Mouse (Mus musculus) hindbrain, embryonic 14.5 days (tissue): ENCODE measurements at regions not wholly inside any gene's neighbourhood (a gene's known extent, or its start where the extent isn't known, plus 50 kb on each side); places are given as distances from the start of the nearest gene placed in this dataset.

Experiments used
- ATAC-seq: fragments of 200-750 bp; cut with Nextera tagmentation; 2 replicates; pipeline ENCODE4 v1.8.0; 2017; ENCODE audit warnings: moderate number of reproducible peaks, mild to moderate bottlenecking, moderate TSS enrichment, moderate library complexity; ENCODE audit not compliant: low FRiP score
- DNase-seq: peaks from one replicate; pipeline ENCODE4 v3.0.0-alpha.2; 2015; ENCODE audit warnings: low spot score
- H3K27ac ChIP-seq: fragments of 300-500 bp; sonication (generic); 2 replicates; pipeline ENCODE4 v1.5.1; 2014; ENCODE audit warnings: mild to moderate bottlenecking, moderate library complexity
- H3K27me3 ChIP-seq: fragments of 300-500 bp; sonication (generic); 2 replicates; pipeline ENCODE4 v1.6.1; 2014; ENCODE audit warnings: mild to moderate bottlenecking, low read length, mixed read lengths; ENCODE audit not compliant: control insufficient read depth, insufficient read depth
- H3K36me3 ChIP-seq: fragments of 300-500 bp; sonication (generic); replicated peaks from 2 replicates; pipeline ENCODE4 v1.6.1; 2014; ENCODE audit not compliant: control insufficient read depth, insufficient read depth
- H3K4me1 ChIP-seq: fragments of 300-500 bp; sonication (generic); replicated peaks from 2 replicates; pipeline ENCODE4 v1.6.1; 2014; ENCODE audit warnings: antibody characterized with exemption, low read length, mixed read lengths; ENCODE audit not compliant: control insufficient read depth, insufficient read depth
- H3K4me2 ChIP-seq: fragments of 300-500 bp; sonication (generic); replicated peaks from 2 replicates; pipeline ENCODE4 v1.6.1; 2014; ENCODE audit warnings: mild to moderate bottlenecking, moderate library complexity
- H3K4me3 ChIP-seq: fragments of 300-500 bp; sonication (generic); replicated peaks from 2 replicates; pipeline ENCODE4 v1.5.1; 2014; ENCODE audit warnings: mild to moderate bottlenecking, low read length
- H3K9ac ChIP-seq: fragments of 300-500 bp; sonication (generic); 2 replicates; pipeline ENCODE4 v1.6.1; 2014
- H3K9me3 ChIP-seq: fragments of 300-500 bp; sonication (generic); 2 replicates; pipeline ENCODE4 v1.6.1; 2016; ENCODE audit warnings: low read length; ENCODE audit not compliant: control insufficient read depth
- WGBS: fragments of 180-500 bp; shearing (Covaris S2); extraction: QIAGEN DNeasy Blood & Tissue Kit; methylation state at CpG from one replicate; pipeline ENCODE4 v1.1.7; 2014; 5-methylcytosine and 5-hydroxymethylcytosine counted together

GRCm38 (mm10) chr1:83723096-83723495, 315.1 kb upstream of the Sphkap start:
- Histone ChIP-seq H3K36me3 (no peaks in the 10 kb centered on the region), H3K4me1 (no peaks in the 10 kb centered on the region), H3K27me3 (no peaks in the 10 kb centered on the region), H3K9ac (no peak overlapping the region), H3K4me2 (no peak overlapping the region), H3K4me3 (no peak overlapping the region), H3K9me3 (no peaks in the 10 kb centered on the region), H3K27ac (no peak overlapping the region)
- 79% methylated on average over 1 of the region's 1 CpGs for WGBS
- ATAC-seq (no peak), DNase-seq (no peak)

GRCm38 (mm10) chr1:83720166-83720565, 312.2 kb upstream of the Sphkap start:
- DNase-seq (no peak), ATAC-seq (no peak)
- H3K4me2 ChIP-seq, result no peak overlapping the region
- H3K9ac ChIP-seq, result no peak overlapping the region
- no peak overlapping the region for H3K27ac ChIP-seq
- H3K4me3 ChIP-seq, result no peak overlapping the region
- H3K27me3 ChIP-seq, result no peaks in the 10 kb centered on the region
- no peaks in the 10 kb centered on the region for H3K9me3 ChIP-seq
- no peaks in the 10 kb centered on the region for H3K36me3 ChIP-seq
- no peaks in the 10 kb centered on the region for H3K4me1 ChIP-seq
- WGBS, result 89% methylated on average over 1 of the region's 1 CpGs

- Histone ChIP-seq H3K4me1 (no peaks in the 10 kb centered on the region), H3K4me3 (no peak overlapping the region), H3K27ac (no peak overlapping the region), H3K27me3 (no peaks in the 10 kb centered on the region), H3K36me3 (no peaks in the 10 kb centered on the region), H3K4me2 (no peak overlapping the region), H3K9ac (no peak overlapping the region), H3K9me3 (no peaks in the 10 kb centered on the region)
- ATAC-seq, result no peak
- peak; percentile 85 for DNase-seq
- 0% methylated on average over 1 of the region's 1 CpGs for WGBS
These were observed 309.1 kb upstream of the Sphkap start for GRCm38 (mm10) chr1:83717056-83717455.

GRCm38 (mm10) chr1:83701696-83702404, 293.9 kb upstream of the Sphkap start:
- no peak overlapping the region for H3K4me3 ChIP-seq
- no peak overlapping the region for H3K4me2 ChIP-seq
- ATAC-seq (no peak), DNase-seq (no peak)
- no peaks in the 10 kb centered on the region for H3K27me3 ChIP-seq
- no peaks in the 10 kb centered on the region for H3K4me1 ChIP-seq
- H3K27ac ChIP-seq, result no peak overlapping the region
- H3K36me3 ChIP-seq, result no peaks in the 10 kb centered on the region
- no peak overlapping the region for H3K9ac ChIP-seq
- 72% methylated on average over 6 of the region's 6 CpGs for WGBS
- no peaks in the 10 kb centered on the region for H3K9me3 ChIP-seq

- ATAC-seq, result peak; percentile 72; the same call in 1 of the 2 replicates
These were observed 289.4 kb upstream of the Sphkap start for GRCm38 (mm10) chr1:83697422-83697821.

GRCm38 (mm10) chr1:83685221-83685620, 277.2 kb upstream of the Sphkap start:
- Histone ChIP-seq H3K4me3 (no peak overlapping the region), H3K27ac (no peak overlapping the region), H3K36me3 (no peaks in the 10 kb centered on the region), H3K4me2 (no peak overlapping the region), H3K9ac (no peak overlapping the region), H3K27me3 (no peaks in the 10 kb centered on the region), H3K9me3 (0 out of 2 replicates have a peak, but pooled peaks cover 3% of the 10 kb centered on the region), H3K4me1 (no peaks in the 10 kb centered on the region)
- no peak for DNase-seq
- WGBS, result 85% methylated on average over 3 of the region's 3 CpGs
- ATAC-seq, result no peak

More at GRCm38 (mm10) chr1:83697422-83697821, 289.4 kb upstream of the Sphkap start:
- Histone ChIP-seq H3K4me1 (no peaks in the 10 kb centered on the region), H3K9ac (no peak overlapping the region), H3K27ac (no peak overlapping the region), H3K36me3 (no peaks in the 10 kb centered on the region), H3K27me3 (no peaks in the 10 kb centered on the region), H3K9me3 (no peaks in the 10 kb centered on the region), H3K4me2 (no peak overlapping the region), H3K4me3 (no peak overlapping the region)
- DNase-seq, result peak; percentile 53
- WGBS, result 23% methylated on average over 6 of the region's 6 CpGs

GRCm38 (mm10) chr1:83665326-83665725, 257.3 kb upstream of the Sphkap start:
- Histone ChIP-seq H3K9ac (no peak overlapping the region), H3K4me1 (no peaks in the 10 kb centered on the region), H3K9me3 (no peaks in the 10 kb centered on the region), H3K27ac (no peak overlapping the region), H3K27me3 (no peaks in the 10 kb centered on the region), H3K4me3 (no peak overlapping the region), H3K36me3 (no peaks in the 10 kb centered on the region), H3K4me2 (no peak overlapping the region)
- 97% methylated on average over 2 of the region's 2 CpGs for WGBS
- ATAC-seq (no peak), DNase-seq (no peak)

- Histone ChIP-seq H3K9me3 (no peaks in the 10 kb centered on the region), H3K9ac (no peak overlapping the region), H3K27me3 (no peaks in the 10 kb centered on the region), H3K4me3 (no peak overlapping the region), H3K4me1 (no peaks in the 10 kb centered on the region), H3K27ac (no peak overlapping the region), H3K4me2 (no peak overlapping the region), H3K36me3 (no peaks in the 10 kb centered on the region)
- ATAC-seq (peak; percentile 66; the same call in 1 of the 2 replicates), DNase-seq (no peak)
- 84% methylated on average over 3 of the region's 3 CpGs for WGBS
These were observed 254.1 kb upstream of the Sphkap start for GRCm38 (mm10) chr1:83661808-83662802.

- Histone ChIP-seq H3K27ac (no peak overlapping the region), H3K9ac (no peak overlapping the region), H3K36me3 (no peaks in the 10 kb centered on the region), H3K4me3 (no peak overlapping the region), H3K27me3 (no peaks in the 10 kb centered on the region), H3K9me3 (no peaks in the 10 kb centered on the region), H3K4me1 (no peaks in the 10 kb centered on the region), H3K4me2 (no peak overlapping the region)
- DNase-seq (no peak), ATAC-seq (no peak)
- 90% methylated on average over 2 of the region's 2 CpGs for WGBS
These were observed 245.7 kb upstream of the Sphkap start for GRCm38 (mm10) chr1:83653661-83654060.
